Mouse (Mus musculus) stomach, postnatal 0 days (tissue): ENCODE measurements around the gene Khdrbs2.

Experiments used
- CTCF ChIP-seq: IDR thresholded peaks from 2 replicates; pipeline ENCODE4 v1.5.1; 2016; ENCODE audit warnings: antibody characterized with exemption, low read depth, mild to moderate bottlenecking, moderate library complexity
- EP300 ChIP-seq: optimal IDR thresholded peaks from 2 replicates; pipeline ENCODE3; 2016; ENCODE audit warnings: antibody characterized with exemption

GRCm38 (mm10) chr1:32568901-32569300, 396.4 kb downstream of the Khdrbs2 start:
- TF ChIP-seq EP300 (no peak), CTCF (no peak)
